In the genomic region with DNA sequence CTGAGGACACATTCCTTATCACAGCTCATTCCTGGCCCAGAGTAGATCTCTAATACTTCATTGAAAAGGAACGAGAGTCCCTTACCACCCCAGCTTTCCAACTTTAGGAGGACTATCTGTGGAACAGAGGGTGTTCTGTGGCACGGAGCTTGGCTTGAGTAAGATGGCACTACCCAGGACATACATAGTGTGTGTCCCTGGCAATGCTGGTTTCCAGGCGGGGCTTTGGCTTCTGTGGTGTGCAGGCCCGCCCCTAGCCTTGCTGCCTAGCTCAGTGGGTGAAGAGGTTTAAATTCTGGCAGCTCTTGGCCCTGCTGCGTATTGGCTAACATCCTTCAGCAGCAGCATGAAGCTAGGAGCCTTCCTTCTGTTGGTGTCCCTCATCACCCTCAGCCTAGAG, we compare ENCODE assay signal across 27 mouse cellular contexts. TPM values are rescaled to one million over a fixed set of nuclear protein-coding genes. Genes with fewer than 3 reads are reported as not detected.
A peak's percentile ranks its signal among the peaks of the same experiment; 100 is the strongest.
DNase-seq lines count a peak whose midpoint lies in the region; ATAC-seq and TF ChIP-seq lines count a peak whose summit lies in the region.
"Had no signal": no experiment of that assay in that cellular context is flagged by ENCODE, and none has a peak within 500 bp of the region (broad histone marks: within the 10 kb centered on the region; RNA-seq: fewer than 3 reads in every experiment).

A gene (plus strand): TSS at position 260 of the 400 bp plus-strand sequence.

- 0 out of 2 replicates have a peak, but pooled peaks have one; percentile 21 for ATAC-seq in granulocyte monocyte progenitor cell, adult 5-6 weeks (replicated peaks; ENCODE audit: poor library complexity, severe bottlenecking)
- ATAC-seq: forebrain, postnatal 0 days; intestine, embryonic 15.5 days had no signal

- no peak within 1 kb of the TSS for H3K4me3 ChIP-seq in lung, adult 2 months (replicated peaks; ENCODE audit: extremely low read depth, low read depth, low read length)
- H3K4me3 ChIP-seq: forebrain, embryonic 10.5 days; heart, embryonic 13.5 days; hindbrain, embryonic 15.5 days; intestine, embryonic 15.5 days had no signal

- H3K4me1 ChIP-seq in lung, adult 2 months (ENCODE audit: control insufficient read depth, insufficient read depth, low read length) = peaks cover 4% of the 10 kb centered on the region
- H3K4me1 ChIP-seq: forebrain, embryonic 10.5 days; heart, embryonic 13.5 days; hindbrain, embryonic 15.5 days; intestine, embryonic 15.5 days had no signal

- DNase-seq in lung, adult 2 months = no peak
- DNase-seq in lung, postnatal 25 days (ENCODE audit: low spot score) = no peak
- DNase-seq in thymus, postnatal 0 days (ENCODE audit: low spot score) = no peak
- no peak for DNase-seq in thymus, postnatal 10 days (ENCODE audit: low spot score in 2 of 2)
- no peak for DNase-seq in right cerebral cortex, postnatal 14 days
- no peak for DNase-seq in kidney, postnatal 25 days
- DNase-seq in urinary bladder, postnatal 36 days (ENCODE audit: low spot score in 2 of 2) = no peak
- DNase-seq: adrenal gland, adult 8-10 months; cerebellum, adult 11 months; forebrain, postnatal 0 days; heart, postnatal 36 days; kidney, adult 9 months; lung, adult 18-20 months; retina, postnatal 1 day; right cerebral cortex, postnatal 4 days had no signal

- TF ChIP-seq POLR2A in lung, adult 2 months (IDR thresholded peaks at IDR 0.05; ENCODE audit: borderline replicate concordance, extremely low read depth, low read depth, low read length) = no peak

- 60% methylated on average over 5 of the region's 5 CpGs for WGBS in lung, adult 2 months

- no peak for TF ChIP-seq CTCF in lung, adult 2 months (IDR thresholded peaks at IDR 0.05; ENCODE audit: insufficient read depth, low read length)

RNA-seq across cellular contexts. Expression of the gene that starts here (rescaled TPM):
- polyA plus RNA-seq in lung, adult 2 months (2012; rRNA removed) = 16.9 and 29.8 TPM in 2 replicates
- polyA plus RNA-seq in thymus, postnatal 0 days (2015; fragmentation: Nextera tagmentation; extraction: Ambion mirVana) = 13.4 and 15.6 TPM in 2 replicates
- total RNA-seq in granulocyte monocyte progenitor cell, adult 5-6 weeks (2014; fragmentation: Nextera tagmentation) = 15.7 and 47.5 TPM in 2 replicates
- 28.0 and 70.7 TPM in 2 replicates for total RNA-seq in granulocyte monocyte progenitor cell, adult 5-6 weeks (2017)
- total RNA-seq: forebrain, postnatal 0 days; heart, adult 18-20 months; heart, postnatal 36 days; layer of hippocampus, postnatal 10 days; left cerebral cortex, adult 8-10 months; midbrain, postnatal 0 days had no signal
- polyA plus RNA-seq: brain, embryonic 14.5 days; C2C12; forebrain, embryonic 10.5 days; forebrain, postnatal 0 days; heart, embryonic 13.5 days; hindbrain, embryonic 15.5 days; intestine, embryonic 15.5 days; limb, embryonic 11.5 days; midbrain, postnatal 0 days had no signal
